Mouse (Mus musculus) MEL (cell line): ENCODE results near the gene Agbl1. TPM values are rescaled to one million over a fixed set of nuclear protein-coding genes. Genes with fewer than 3 reads are reported as not detected.

Source experiments
- DNase-seq: peaks from one replicate; pipeline ENCODE4 v3.0.0; 2011; ENCODE audit warnings: low read depth, low spot score
- H3K27ac ChIP-seq: 2 replicates; pipeline ENCODE4 v1.5.1; 2012; ENCODE audit warnings: low read depth, mild to moderate bottlenecking, control low read depth, low read length, moderate library complexity; ENCODE audit not compliant: control insufficient read depth
- H3K27me3 ChIP-seq, 2 experiments: fragments of 150-350 bp in 1 of 2; sonication (generic) in 1 of 2; 2 replicates each; pipeline ENCODE4 v1.6.1; 2012; ENCODE audit warnings: low read length in 2 of 2, mild to moderate bottlenecking in 2 of 2, improper control_type of control experiment in 1 of 2, moderate library complexity in 1 of 2; ENCODE audit not compliant: insufficient read depth in 2 of 2, control insufficient read depth in 1 of 2
- H3K36me3 ChIP-seq, 2 experiments: 2 replicates each; pipeline ENCODE4 v1.6.1; 2012 to 2014; ENCODE audit warnings: low read length in 2 of 2, improper control_type of control experiment in 1 of 2, inconsistent platforms in 1 of 2, mild to moderate bottlenecking in 1 of 2; ENCODE audit not compliant: insufficient read depth in 2 of 2, control insufficient read depth in 1 of 2
- H3K4me1 ChIP-seq, 2 experiments: fragments of 150-350 bp in 1 of 2; sonication (generic) in 1 of 2; 2 replicates each; pipeline ENCODE4 v1.6.1; 2012; ENCODE audit warnings: low read length in 2 of 2, improper control_type of control experiment in 1 of 2, mild to moderate bottlenecking in 1 of 2; ENCODE audit not compliant: insufficient read depth in 2 of 2, control insufficient read depth in 1 of 2
- H3K4me3 ChIP-seq, 2 experiments: fragments of 150-350 bp in 1 of 2; sonication (generic) in 1 of 2; 2 replicates each; pipeline ENCODE4 v1.5.1; 2012; ENCODE audit warnings: low read depth in 2 of 2, low read length in 2 of 2, mild to moderate bottlenecking in 2 of 2, moderate library complexity in 2 of 2, control low read depth in 1 of 2, improper control_type of control experiment in 1 of 2; ENCODE audit not compliant: control insufficient read depth in 1 of 2, insufficient read depth in 1 of 2
- H3K79me2 ChIP-seq: 2 replicates; pipeline ENCODE4 v1.6.1; 2012; ENCODE audit warnings: mild to moderate bottlenecking, low read length, moderate library complexity; ENCODE audit not compliant: control insufficient read depth, poor library complexity, insufficient read depth
- H3K9ac ChIP-seq: 2 replicates; pipeline ENCODE4 v1.6.1; 2012; ENCODE audit warnings: low read depth, mild to moderate bottlenecking, control low read depth, low read length, moderate library complexity; ENCODE audit not compliant: control insufficient read depth, poor library complexity, severe bottlenecking
- H3K9me3 ChIP-seq: fragments of 150-350 bp; sonication (generic); replicated peaks from 2 replicates; pipeline ENCODE4 v1.6.1; 2012; ENCODE audit warnings: mild to moderate bottlenecking, low read length, improper control_type of control experiment, moderate library complexity; ENCODE audit not compliant: insufficient read depth
- BHLHE40 ChIP-seq: IDR thresholded peaks from 2 replicates; pipeline ENCODE4 v1.6.1; 2012; ENCODE audit warnings: low read depth, mild to moderate bottlenecking, inconsistent platforms, low read length, improper control_type of control experiment, borderline replicate concordance
- CHD1 ChIP-seq: IDR thresholded peaks from 2 replicates; pipeline ENCODE4 v1.6.1; 2012; ENCODE audit warnings: low read depth, mild to moderate bottlenecking, inconsistent platforms, low read length, improper control_type of control experiment
- CHD2 ChIP-seq: IDR thresholded peaks from 2 replicates; pipeline ENCODE4 v1.6.1; 2011; ENCODE audit warnings: low read length, improper control_type of control experiment
- CTCF ChIP-seq, 3 experiments: IDR thresholded peaks in 2 of 3; conservative IDR thresholded peaks in 1 of 3; 2 replicates each; pipeline ENCODE4 v1.5.1; 2011 to 2012; ENCODE audit warnings: low read length in 3 of 3, low read depth in 2 of 3, mild to moderate bottlenecking in 2 of 3, improper control_type of control experiment in 1 of 3, inconsistent platforms in 1 of 3, mixed read lengths in 1 of 3, moderate library complexity in 1 of 3; ENCODE audit not compliant: control insufficient read depth in 1 of 3, insufficient read depth in 1 of 3, poor library complexity in 1 of 3, severe bottlenecking in 1 of 3
- ELF1 ChIP-seq: IDR thresholded peaks from 2 replicates; pipeline ENCODE4 v1.6.1; 2014; ENCODE audit warnings: low read depth, mild to moderate bottlenecking, inconsistent platforms, low read length, improper control_type of control experiment, moderate library complexity
- EP300 ChIP-seq, 2 experiments: IDR thresholded peaks; 2 replicates each; pipeline ENCODE4 v1.6.1; 2011; ENCODE audit warnings: improper control_type of control experiment in 2 of 2, low read length in 2 of 2, low read depth in 1 of 2, mild to moderate bottlenecking in 1 of 2
- ETS1 ChIP-seq: IDR thresholded peaks from 2 replicates; pipeline ENCODE4 v1.6.1; 2012; ENCODE audit warnings: low read depth, mild to moderate bottlenecking, inconsistent platforms, low read length, improper control_type of control experiment, moderate library complexity
- JUND ChIP-seq: IDR thresholded peaks from 2 replicates; pipeline ENCODE4 v1.6.1; 2011; ENCODE audit warnings: low read depth, mild to moderate bottlenecking, improper control_type of control experiment, low read length
- MAFK ChIP-seq: IDR thresholded peaks from 2 replicates; pipeline ENCODE4 v1.6.1; 2011; ENCODE audit warnings: low read depth, mild to moderate bottlenecking, low read length, improper control_type of control experiment, borderline replicate concordance
- MXI1 ChIP-seq: IDR thresholded peaks from 2 replicates; pipeline ENCODE4 v1.6.1; 2011; ENCODE audit warnings: mild to moderate bottlenecking, low read depth, low read length, improper control_type of control experiment
- MYB ChIP-seq: IDR thresholded peaks from 2 replicates; pipeline ENCODE4 v1.6.1; 2011; ENCODE audit warnings: mild to moderate bottlenecking, low read depth, low read length, improper control_type of control experiment
- NELFE ChIP-seq: IDR thresholded peaks from 2 replicates; pipeline ENCODE4 v1.6.1; 2011; ENCODE audit warnings: low read depth, low read length, improper control_type of control experiment
- NRF1 ChIP-seq: IDR thresholded peaks from 2 replicates; pipeline ENCODE4 v1.6.1; 2014; ENCODE audit warnings: low read depth, mild to moderate bottlenecking, inconsistent platforms, low read length, improper control_type of control experiment, moderate library complexity; ENCODE audit not compliant: poor library complexity, insufficient read depth, severe bottlenecking
- SIN3A ChIP-seq: IDR thresholded peaks from 2 replicates; pipeline ENCODE4 v1.6.1; 2012; ENCODE audit warnings: low read length, improper control_type of control experiment, inconsistent platforms
- TBP ChIP-seq: IDR thresholded peaks from 2 replicates; pipeline ENCODE4 v1.8.0; 2011; ENCODE audit warnings: low read depth, low read length, improper control_type of control experiment
- UBTF ChIP-seq: IDR thresholded peaks from 2 replicates; pipeline ENCODE4 v1.6.1; 2012; ENCODE audit warnings: low read depth, mild to moderate bottlenecking, inconsistent platforms, low read length, improper control_type of control experiment, moderate library complexity, borderline replicate concordance; ENCODE audit not compliant: insufficient read depth
- ZC3H11A ChIP-seq: IDR thresholded peaks from 2 replicates; pipeline ENCODE4 v1.6.1; 2012; ENCODE audit warnings: low read depth, mild to moderate bottlenecking, inconsistent platforms, low read length, improper control_type of control experiment
- polyA plus RNA-seq, 2 experiments: library from polyadenylated mRNA; stranded (reverse) in 1 of 2; unstranded in 1 of 2; fragments of >175 nt in 1 of 2; fragments of >200 nt in 1 of 2; gene quantifications; 2 replicates each; pipeline versions ENCODE4 v1.2.1 to v1.2.4; 2012; ENCODE audit warnings: low replicate concordance in 2 of 2, low read depth in 1 of 2; ENCODE audit not compliant: insufficient read length in 2 of 2, insufficient read depth in 1 of 2, missing spikeins in 1 of 2
- total RNA-seq: library from RNA; depleted of rRNA; stranded (reverse); fragments of 300-350 nt; gene quantifications from 2 replicates; pipeline ENCODE4 v1.2.3, GENCODE M21; 2012

Agbl1 gene
- total and polyA plus RNA-seq, 3 experiments = not detected

GRCm38 (mm10) chr7:76341601-76342000 is 111.9 kb downstream of the Agbl1 start:
- no peaks in the 10 kb centered on the region for H3K9me3 ChIP-seq
- no peaks in the 10 kb centered on the region for H3K27me3 ChIP-seq
- no peaks in the 10 kb centered on the region for H3K4me1 ChIP-seq
- no peaks in the 10 kb centered on the region for H3K36me3 ChIP-seq
- H3K27ac ChIP-seq = no peak overlapping the region
- TF ChIP-seq JUND (no peak), CTCF (IDR thresholded peaks at IDR 0.05 in 2 of 3, conservative IDR thresholded peaks at IDR 0.05 in 1 of 3; ENCODE audit: control insufficient read depth in 1 of 3, insufficient read depth in 1 of 3, low read depth in 2 of 3, low read length in 3 of 3, poor library complexity in 1 of 3, severe bottlenecking in 1 of 3) (no peak), CHD1 (no peak), ETS1 (no peak), ZC3H11A (no peak), ELF1 (no peak), SIN3A (no peak), EP300 (IDR thresholded peaks at IDR 0.05; ENCODE audit: low read depth in 1 of 2, low read length in 2 of 2) (no peak), NELFE (no peak), MAFK (no peak), UBTF (no peak), MXI1 (no peak), MYB (no peak), BHLHE40 (no peak), NRF1 (no peak)
- TF ChIP-seq, all 39 proteins: peak for 0
- no peak for DNase-seq
- Histone ChIP-seq H3K79me2 (no peaks in the 10 kb centered on the region), H3K9ac (no peak overlapping the region), H3K4me3 (no peak overlapping the region)

- TF ChIP-seq EP300 (IDR thresholded peaks at IDR 0.05; ENCODE audit: low read depth in 1 of 2, low read length in 2 of 2) = no peak
- no peak for TF ChIP-seq MYB
- TF ChIP-seq CHD2 = no peak
- Histone ChIP-seq H3K36me3 (no peaks in the 10 kb centered on the region), H3K79me2 (no peaks in the 10 kb centered on the region), H3K27ac (no peak overlapping the region), H3K4me3 (no peak overlapping the region), H3K4me1 (no peaks in the 10 kb centered on the region), H3K9me3 (no peaks in the 10 kb centered on the region), H3K9ac (no peak overlapping the region), H3K27me3 (no peaks in the 10 kb centered on the region)
- no peak for DNase-seq
These were observed 123.8 kb downstream of the Agbl1 start for GRCm38 (mm10) chr7:76353469-76353868.

- H3K4me1 ChIP-seq = no peaks in the 10 kb centered on the region
- no peak overlapping the region for H3K4me3 ChIP-seq
- H3K27ac ChIP-seq = no peak overlapping the region
- H3K79me2 ChIP-seq = no peaks in the 10 kb centered on the region
- H3K27me3 ChIP-seq = no peaks in the 10 kb centered on the region
- H3K9ac ChIP-seq = no peak overlapping the region
- H3K9me3 ChIP-seq = no peaks in the 10 kb centered on the region
- no peaks in the 10 kb centered on the region for H3K36me3 ChIP-seq
- TF ChIP-seq MXI1 = no peak
- no peak for TF ChIP-seq CHD1
- peak in 1 of 3 experiments; percentile 9; a peak in 1 of 6 replicates for TF ChIP-seq CTCF (IDR thresholded peaks at IDR 0.05 in 2 of 3, conservative IDR thresholded peaks at IDR 0.05 in 1 of 3; ENCODE audit: control insufficient read depth in 1 of 3, insufficient read depth in 1 of 3, low read depth in 2 of 3, low read length in 3 of 3, poor library complexity in 1 of 3, severe bottlenecking in 1 of 3)
- no peak for TF ChIP-seq TBP
- no peak for TF ChIP-seq NRF1
- DNase-seq = peak; percentile 11
These were observed 124.8 kb downstream of the Agbl1 start for GRCm38 (mm10) chr7:76354510-76354909.
